Mouse (Mus musculus): ENCODE results near the gene Olfr676.

DNA sequence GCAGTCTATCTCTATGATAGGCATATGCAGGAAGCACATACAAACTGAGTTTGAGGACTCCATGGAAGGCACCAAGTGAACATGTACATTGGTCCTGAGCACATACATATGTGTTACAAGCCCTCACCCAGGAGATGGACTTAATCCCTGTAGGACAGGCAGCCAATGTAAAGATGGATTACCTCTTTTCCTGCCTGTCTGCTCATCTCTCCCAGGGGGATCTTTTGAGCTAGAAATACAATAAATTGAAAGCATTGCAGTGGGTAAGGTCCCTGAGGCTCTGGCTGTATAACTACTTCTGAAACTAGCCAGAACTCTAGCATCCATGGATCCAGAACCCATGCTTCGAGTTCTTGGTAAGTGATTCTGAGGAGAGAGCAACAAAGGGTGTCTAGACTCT lies 48.4 kb downstream of the Olfr676 start, which contains the start of gene Olfr679:
- no peak for TF ChIP-seq CTCF (IDR thresholded peaks at IDR 0.05; ENCODE audit: low read depth, low read length)
- TF ChIP-seq POLR2A (IDR thresholded peaks at IDR 0.05; ENCODE audit: extremely low read depth, insufficient read depth, low read length): no peak
